Mouse (Mus musculus) cerebellum, adult 2 months (tissue): ENCODE measurements at regions not wholly inside any gene's neighbourhood (a gene's known extent, or its start where the extent isn't known, plus 50 kb on each side); places are given as distances from the start of the nearest gene placed in this dataset.

Source experiments
- CTCF ChIP-seq: fragments of 200-500 bp; IDR thresholded peaks from 2 replicates; pipeline ENCODE4 v1.5.1; 2011; ENCODE audit warnings: low read depth, mild to moderate bottlenecking, control low read depth, low read length, moderate library complexity, borderline replicate concordance; ENCODE audit not compliant: insufficient read depth
- POLR2A ChIP-seq: fragments of 200-500 bp; IDR thresholded peaks from 2 replicates; pipeline ENCODE4 v1.6.1; 2011; ENCODE audit warnings: low read length, control low read depth, borderline replicate concordance; ENCODE audit not compliant: insufficient read depth

- TF ChIP-seq POLR2A (no peak), CTCF (no peak)
Observed at GRCm38 (mm10) chr11:22626407-22626806, 114.5 kb downstream of the Tmem17 start.
